Mouse (Mus musculus) midbrain, embryonic 12.5 days (tissue): ENCODE data around the gene Trappc1. TPM values are rescaled to one million over a fixed set of nuclear protein-coding genes. Genes with fewer than 3 reads are reported as not detected.
"Not testable (repeated sequence)": the region's sequence is repeated elsewhere in the genome, so short reads cannot be mapped to it uniquely, and the experiment has no call there.

Experiments used
- ATAC-seq: fragments of 200-750 bp; cut with Nextera tagmentation; 2 replicates; pipeline ENCODE4 v1.8.0; 2017; ENCODE audit warnings: low read depth, moderate TSS enrichment, moderate library complexity; ENCODE audit not compliant: low FRiP score
- H3K27ac ChIP-seq: fragments of 300-500 bp; sonication (generic); replicated peaks from 2 replicates; pipeline ENCODE4 v1.5.1; 2016; ENCODE audit warnings: mild to moderate bottlenecking
- H3K27me3 ChIP-seq: fragments of 300-500 bp; sonication (generic); 2 replicates; pipeline ENCODE4 v1.6.1; 2016; ENCODE audit warnings: mild to moderate bottlenecking
- H3K36me3 ChIP-seq: fragments of 300-500 bp; sonication (generic); 2 replicates; pipeline ENCODE4 v1.6.1; 2016
- H3K4me1 ChIP-seq: fragments of 300-500 bp; sonication (generic); 2 replicates; pipeline ENCODE4 v1.6.1; 2016
- H3K4me2 ChIP-seq: fragments of 300-500 bp; sonication (generic); replicated peaks from 2 replicates; pipeline ENCODE4 v1.6.1; 2016; ENCODE audit warnings: mild to moderate bottlenecking, moderate library complexity
- H3K4me3 ChIP-seq: fragments of 300-500 bp; sonication (generic); 2 replicates; pipeline ENCODE4 v1.5.1; 2016; ENCODE audit warnings: mild to moderate bottlenecking
- H3K9ac ChIP-seq: fragments of 300-500 bp; sonication (generic); replicated peaks from 2 replicates; pipeline ENCODE4 v1.6.1; 2016; ENCODE audit warnings: mild to moderate bottlenecking, moderate library complexity
- H3K9me3 ChIP-seq: fragments of 300-500 bp; sonication (generic); 2 replicates; pipeline ENCODE4 v1.6.1; 2016; ENCODE audit warnings: mild to moderate bottlenecking
- WGBS: fragments of 180-500 bp; shearing (Covaris S2); methylation state at CpG from one replicate; pipeline ENCODE4 v1.1.7; 2016; 5-methylcytosine and 5-hydroxymethylcytosine counted together
- polyA plus RNA-seq: library from polyadenylated mRNA; unstranded; fragments of >200 nt; fragmentation: Nextera tagmentation; extraction: Ambion mirVana; gene quantifications from 2 replicates; pipeline ENCODE4 v1.2.1, GENCODE M21; 2016

The Trappc1 gene
- polyA plus RNA-seq, 1 experiment from 2014 or later: 187 TPM

DNA sequence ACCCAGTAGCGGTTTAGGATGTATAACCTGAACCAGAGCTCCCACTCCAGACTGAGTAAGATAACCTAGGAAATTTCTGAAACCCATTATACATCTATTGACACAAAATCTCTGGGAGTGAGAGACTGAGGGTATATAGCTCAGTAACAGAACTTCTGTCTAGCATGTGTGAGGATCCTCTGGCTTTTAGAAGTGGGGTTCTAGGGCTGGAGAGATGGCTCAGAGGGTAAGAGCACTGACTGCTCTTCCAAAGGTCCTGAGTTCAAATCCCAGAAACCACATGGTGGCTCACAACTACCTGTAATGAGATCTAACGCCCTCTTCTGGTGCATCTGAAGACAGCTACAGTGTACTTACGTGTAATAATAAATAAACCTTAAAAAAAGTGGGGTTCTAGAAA, 5.8 kb upstream of the Trappc1 start:
- WGBS: 87% methylated on average over 3 of the region's 3 CpGs
- not testable (repeated sequence) for H3K27me3 ChIP-seq

DNA sequence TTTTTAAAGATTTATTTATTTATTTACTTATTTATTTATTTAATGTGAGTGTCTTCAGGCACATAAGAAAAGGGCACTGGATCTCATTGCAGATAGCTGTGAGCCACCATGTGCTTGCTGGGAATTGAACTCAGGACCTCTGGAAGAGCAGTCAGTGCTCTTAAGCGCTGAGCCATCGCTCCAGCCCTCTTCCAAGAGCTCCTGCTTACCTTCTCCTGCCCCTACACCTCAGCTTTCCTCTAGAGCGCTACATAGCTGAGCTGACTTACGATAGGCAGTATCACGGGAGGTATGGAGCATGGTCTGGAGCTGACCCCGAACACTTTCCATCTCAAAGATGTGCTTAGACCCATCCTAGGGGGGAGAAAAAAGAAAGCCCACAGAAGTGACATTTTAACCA, 2.2 kb upstream of the Trappc1 start:
- H3K36me3 ChIP-seq: peaks cover 33% of the 10 kb centered on the region
- WGBS: 96% methylated on average over 6 of the region's 6 CpGs
- ATAC-seq: no peak
- H3K27ac ChIP-seq: 0 out of 2 replicates have a peak overlapping the region, but pooled peaks have one; percentile 4
- H3K9me3 ChIP-seq: no peaks in the 10 kb centered on the region
- peaks cover 33% of the 10 kb centered on the region for H3K4me1 ChIP-seq
- 0 out of 2 replicates have a peak overlapping the region, but pooled peaks have one; percentile 90 for H3K9ac ChIP-seq
- H3K27me3 ChIP-seq: peaks cover 2% of the 10 kb centered on the region
- peak overlapping the region; percentile 65; the same call in 1 of the 2 replicates for H3K4me3 ChIP-seq
- H3K4me2 ChIP-seq: peak overlapping the region; percentile 86

More for the DNA sequence above, 5.8 kb upstream of the Trappc1 start:
- ATAC-seq, H3K9me3 ChIP-seq, H3K27ac ChIP-seq, H3K9ac ChIP-seq, H3K4me3 ChIP-seq, H3K4me2 ChIP-seq: not testable (repeated sequence)
- Histone ChIP-seq H3K4me1 (peaks cover 15% of the 10 kb centered on the region), H3K36me3 (peaks cover 65% of the 10 kb centered on the region)

- WGBS: 69% methylated on average over 6 of the region's 6 CpGs
- no peak for ATAC-seq
- Histone ChIP-seq H3K4me1 (peaks cover 37% of the 10 kb centered on the region), H3K9me3 (no peaks in the 10 kb centered on the region), H3K4me3 (peak overlapping the region; percentile 65; the same call in 1 of the 2 replicates), H3K4me2 (peak overlapping the region; percentile 86), H3K27ac (0 out of 2 replicates have a peak overlapping the region, but pooled peaks have one; percentile 4), H3K9ac (peak overlapping the region; percentile 90; the same call in 1 of the 2 replicates), H3K27me3 (peaks cover 7% of the 10 kb centered on the region), H3K36me3 (peaks cover 33% of the 10 kb centered on the region)
Measured at GRCm38 (mm10) chr11:69322010-69322409, 1.8 kb upstream of the Trappc1 start.

GRCm38 (mm10) chr11:69322693-69323471, 898 bp upstream of the Trappc1 start:
- ATAC-seq: no peak
- H3K4me1 ChIP-seq: peaks cover 38% of the 10 kb centered on the region
- peaks cover 15% of the 10 kb centered on the region for H3K27me3 ChIP-seq
- peak overlapping the region; percentile 86 for H3K4me2 ChIP-seq
- peak overlapping the region; percentile 65 for H3K4me3 ChIP-seq
- H3K9ac ChIP-seq: peak overlapping the region; percentile 90
- no peaks in the 10 kb centered on the region for H3K9me3 ChIP-seq
- H3K27ac ChIP-seq: peak overlapping the region; percentile 92
- WGBS: 27% methylated on average over 18 of the region's 18 CpGs
- H3K36me3 ChIP-seq: peaks cover 27% of the 10 kb centered on the region

DNA sequence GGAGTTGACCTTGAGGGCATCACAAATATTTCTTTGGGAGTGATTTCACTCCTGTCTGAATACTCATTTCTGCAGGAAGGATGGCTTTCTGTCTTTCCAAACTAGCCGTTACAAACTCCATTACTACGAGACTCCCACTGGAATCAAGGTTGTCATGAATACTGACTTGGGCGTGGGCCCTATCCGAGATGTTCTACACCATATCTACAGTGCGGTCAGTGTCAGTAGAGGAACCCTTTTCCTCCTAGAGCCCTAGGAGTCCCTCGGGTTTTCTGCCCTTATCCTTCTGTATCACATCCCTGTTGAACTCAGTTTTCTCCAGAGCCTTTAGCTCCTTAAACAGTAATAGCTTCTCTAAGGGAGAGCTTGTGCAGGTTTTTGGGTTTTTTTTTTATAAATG, 969 bp downstream of the Trappc1 start:
- H3K4me1 ChIP-seq: peaks cover 38% of the 10 kb centered on the region
- no peaks in the 10 kb centered on the region for H3K9me3 ChIP-seq

GRCm38 (mm10) chr11:69325628-69326407, 2.0 kb downstream of the Trappc1 start, which contains the start of gene Kcnab3:
Gene Kcnab3, plus strand, starts transcription at chr11:69326258.
- Histone ChIP-seq H3K4me3 (peak within 1 kb of the TSS; percentile 54), H3K4me2 (peak within 1 kb of the TSS; percentile 92), H3K27me3 (peaks cover 37% of the 10 kb centered on the region), H3K27ac (no peak within 1 kb of the TSS), H3K9me3 (no peaks in the 10 kb centered on the region), H3K4me1 (peaks cover 38% of the 10 kb centered on the region), H3K9ac (peak within 1 kb of the TSS; percentile 76), H3K36me3 (no peaks in the 10 kb centered on the region)
- ATAC-seq: peak; percentile 65
- 13% methylated on average over 26 of the region's 26 CpGs for WGBS

More for the DNA sequence above, 969 bp downstream of the Trappc1 start:
- Histone ChIP-seq H3K9ac (no peak overlapping the region; the same call in 1 of the 2 replicates), H3K27ac (no peak overlapping the region), H3K36me3 (peaks cover 8% of the 10 kb centered on the region), H3K27me3 (peaks cover 34% of the 10 kb centered on the region), H3K4me2 (peak overlapping the region; percentile 86), H3K4me3 (peak overlapping the region; percentile 65)
- no peak for ATAC-seq
- 84% methylated on average over 6 of the region's 6 CpGs for WGBS

GRCm38 (mm10) chr11:69326408-69327156, 2.8 kb downstream of the Trappc1 start:
- WGBS: 2% methylated on average over 45 of the region's 45 CpGs
- peak overlapping the region; percentile 92 for H3K4me2 ChIP-seq
- peaks cover 39% of the 10 kb centered on the region for H3K4me1 ChIP-seq
- H3K36me3 ChIP-seq: no peaks in the 10 kb centered on the region
- no peaks in the 10 kb centered on the region for H3K9me3 ChIP-seq
- H3K27ac ChIP-seq: no peak overlapping the region
- peaks cover 45% of the 10 kb centered on the region for H3K27me3 ChIP-seq
- peak overlapping the region; percentile 54 for H3K4me3 ChIP-seq
- peak; percentile 9; the same call in 1 of the 2 replicates for ATAC-seq
- H3K9ac ChIP-seq: peak overlapping the region; percentile 76

- Histone ChIP-seq H3K4me2 (peak overlapping the region; percentile 92), H3K27ac (no peak overlapping the region), H3K9ac (peak overlapping the region; percentile 76; the same call in 1 of the 2 replicates), H3K36me3 (no peaks in the 10 kb centered on the region), H3K4me3 (peak overlapping the region; percentile 54), H3K4me1 (peaks cover 37% of the 10 kb centered on the region), H3K9me3 (no peaks in the 10 kb centered on the region), H3K27me3 (peaks cover 45% of the 10 kb centered on the region)
- 13% methylated on average over 9 of the region's 9 CpGs for WGBS
- ATAC-seq: no peak
Measured at GRCm38 (mm10) chr11:69327157-69327442, 3.3 kb downstream of the Trappc1 start.

GRCm38 (mm10) chr11:69327648-69328047, 3.9 kb downstream of the Trappc1 start:
- Histone ChIP-seq H3K27ac (no peak overlapping the region), H3K27me3 (peaks cover 45% of the 10 kb centered on the region), H3K4me3 (no peak overlapping the region), H3K4me1 (peaks cover 32% of the 10 kb centered on the region), H3K9ac (no peak overlapping the region), H3K36me3 (no peaks in the 10 kb centered on the region), H3K9me3 (no peaks in the 10 kb centered on the region), H3K4me2 (no peak overlapping the region)
- 57% methylated on average over 6 of the region's 6 CpGs for WGBS
- ATAC-seq: no peak

GRCm38 (mm10) chr11:69328517-69328916, 4.7 kb downstream of the Trappc1 start:
- no peaks in the 10 kb centered on the region for H3K9me3 ChIP-seq
- 95% methylated on average over 6 of the region's 6 CpGs for WGBS
- H3K4me1 ChIP-seq: peaks cover 27% of the 10 kb centered on the region
- H3K4me3 ChIP-seq: no peak overlapping the region
- no peak overlapping the region for H3K27ac ChIP-seq
- H3K36me3 ChIP-seq: no peaks in the 10 kb centered on the region
- ATAC-seq: no peak
- no peak overlapping the region for H3K4me2 ChIP-seq
- peaks cover 45% of the 10 kb centered on the region for H3K27me3 ChIP-seq
- no peak overlapping the region for H3K9ac ChIP-seq

- WGBS: 95% methylated on average over 6 of the region's 6 CpGs
- Histone ChIP-seq H3K27ac (no peak overlapping the region), H3K9me3 (no peaks in the 10 kb centered on the region), H3K4me3 (no peak overlapping the region), H3K4me1 (peaks cover 14% of the 10 kb centered on the region), H3K9ac (no peak overlapping the region), H3K36me3 (no peaks in the 10 kb centered on the region), H3K4me2 (peak overlapping the region; percentile 57; the same call in 1 of the 2 replicates), H3K27me3 (peaks cover 45% of the 10 kb centered on the region)
- ATAC-seq: no peak
Measured at GRCm38 (mm10) chr11:69331152-69331551, 7.4 kb downstream of the Trappc1 start.
